ENCODE assay signal across 8 mouse cellular contexts in the genomic region with DNA sequence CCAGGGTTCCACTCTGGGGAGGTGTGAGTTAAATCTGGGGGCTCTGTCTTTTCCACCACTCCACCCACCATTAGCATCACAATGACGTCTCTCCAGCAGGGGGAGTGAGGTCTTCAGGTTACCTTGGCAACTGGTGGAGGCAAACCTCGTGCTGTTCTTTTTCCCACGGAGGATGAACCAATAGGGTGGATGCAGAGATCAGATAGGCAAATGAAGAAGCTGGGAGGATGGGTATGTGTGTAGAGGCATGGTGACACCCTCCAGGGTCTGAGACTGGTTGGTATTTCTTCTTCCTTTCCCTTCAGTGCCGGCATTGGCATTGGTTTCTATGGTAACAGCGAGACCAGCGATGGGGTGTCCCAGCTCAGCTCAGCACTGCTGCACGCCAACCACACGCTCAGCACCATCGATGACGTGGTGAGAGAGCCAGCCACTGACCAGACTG. TPM values are rescaled to one million over a fixed set of nuclear protein-coding genes. Genes with fewer than 3 reads are reported as not detected.
DNase-seq lines count a peak whose midpoint lies in the region; ATAC-seq and TF ChIP-seq lines count a peak whose summit lies in the region.

No protein-coding gene starts in this region.

- WGBS in embryonic facial prominence, embryonic 14.5 days, result 1% methylated on average over 10 of the region's 10 CpGs
- under 1% methylated on average over 10 of the region's 10 CpGs for WGBS in hindbrain, embryonic 15.5 days
- WGBS in limb, embryonic 14.5 days, result 1% methylated on average over 8 of the region's 10 CpGs
- WGBS in neural tube, embryonic 12.5 days, result under 1% methylated on average over 10 of the region's 10 CpGs

- H3K27me3 ChIP-seq in embryonic facial prominence, embryonic 14.5 days (replicated peaks; ENCODE audit: control insufficient read depth, insufficient read depth, low read length), result peaks cover 11% of the 10 kb centered on the region
- no peaks in the 10 kb centered on the region for H3K27me3 ChIP-seq in hindbrain, embryonic 15.5 days
- H3K27me3 ChIP-seq in limb, embryonic 14.5 days (ENCODE audit: control insufficient read depth, insufficient read depth, low read length), result peaks cover 13% of the 10 kb centered on the region; the same call in 1 of the 2 replicates
- H3K27me3 ChIP-seq in neural tube, embryonic 12.5 days (replicated peaks), result no peaks in the 10 kb centered on the region

- no peak for TF ChIP-seq POLR2A in limb, embryonic 14.5 days (IDR thresholded peaks at IDR 0.05; ENCODE audit: borderline replicate concordance, extremely low read depth, insufficient read depth, insufficient read length)

- no peaks in the 10 kb centered on the region for H3K9me3 ChIP-seq in embryonic facial prominence, embryonic 14.5 days (ENCODE audit: control insufficient read depth, low read length)
- no peaks in the 10 kb centered on the region for H3K9me3 ChIP-seq in hindbrain, embryonic 15.5 days
- no peaks in the 10 kb centered on the region for H3K9me3 ChIP-seq in limb, embryonic 14.5 days (ENCODE audit: control insufficient read depth, low read length)
- H3K9me3 ChIP-seq in neural tube, embryonic 12.5 days, result no peaks in the 10 kb centered on the region

- H3K4me2 ChIP-seq in embryonic facial prominence, embryonic 14.5 days (ENCODE audit: low read depth, low read length), result peak overlapping the region; percentile 46
- peak overlapping the region; percentile 61 for H3K4me2 ChIP-seq in hindbrain, embryonic 15.5 days
- peak overlapping the region; percentile 39 for H3K4me2 ChIP-seq in limb, embryonic 14.5 days (replicated peaks; ENCODE audit: low read depth, low read length, severe bottlenecking)
- H3K4me2 ChIP-seq in neural tube, embryonic 12.5 days (replicated peaks), result peak overlapping the region; percentile 68

- peak overlapping the region; percentile 18 for H3K4me3 ChIP-seq in embryonic facial prominence, embryonic 14.5 days (ENCODE audit: low read depth, low read length)
- peak overlapping the region; percentile 28 for H3K4me3 ChIP-seq in hindbrain, embryonic 15.5 days
- no peak overlapping the region; the same call in 1 of the 2 replicates for H3K4me3 ChIP-seq in limb, embryonic 14.5 days (replicated peaks; ENCODE audit: low read length)
- H3K4me3 ChIP-seq in neural tube, embryonic 12.5 days, result peak overlapping the region; percentile 16; the same call in 1 of the 2 replicates

- H3K9ac ChIP-seq in embryonic facial prominence, embryonic 14.5 days (ENCODE audit: low read depth, low read length), result no peak overlapping the region
- peak overlapping the region; percentile 27; the same call in 1 of the 2 replicates for H3K9ac ChIP-seq in hindbrain, embryonic 15.5 days
- no peak overlapping the region for H3K9ac ChIP-seq in limb, embryonic 14.5 days (ENCODE audit: low read depth, low read length, severe bottlenecking)
- 0 out of 2 replicates have a peak overlapping the region, but pooled peaks have one; percentile 18 for H3K9ac ChIP-seq in neural tube, embryonic 12.5 days

- no peaks in the 10 kb centered on the region for H3K36me3 ChIP-seq in embryonic facial prominence, embryonic 14.5 days (ENCODE audit: control insufficient read depth, insufficient read depth, low read length)
- peaks cover 3% of the 10 kb centered on the region for H3K36me3 ChIP-seq in hindbrain, embryonic 15.5 days
- no peaks in the 10 kb centered on the region for H3K36me3 ChIP-seq in limb, embryonic 14.5 days (ENCODE audit: control insufficient read depth, insufficient read depth, low read length)
- peaks cover 32% of the 10 kb centered on the region for H3K36me3 ChIP-seq in neural tube, embryonic 12.5 days

- peak; percentile 51 for DNase-seq in adrenal gland, postnatal 14 days
- DNase-seq in adrenal gland, adult 18-20 months (ENCODE audit: low spot score in 2 of 2), result no peak
- DNase-seq in T-cell, adult 2 months (ENCODE audit: low spot score), result peak; percentile 73
- peak; percentile 89 for DNase-seq in embryonic facial prominence, embryonic 14.5 days (ENCODE audit: low spot score)
- peak; percentile 70 for DNase-seq in limb, embryonic 14.5 days (ENCODE audit: low spot score)
- DNase-seq in urinary bladder, postnatal 36 days (ENCODE audit: low spot score in 2 of 2), result no peak

- H3K4me1 ChIP-seq in embryonic facial prominence, embryonic 14.5 days (ENCODE audit: control insufficient read depth, insufficient read depth, low read length), result peaks cover 11% of the 10 kb centered on the region; the same call in 1 of the 2 replicates
- H3K4me1 ChIP-seq in hindbrain, embryonic 15.5 days (replicated peaks), result peaks cover 54% of the 10 kb centered on the region
- H3K4me1 ChIP-seq in limb, embryonic 14.5 days (ENCODE audit: control insufficient read depth, insufficient read depth, low read length), result 0 out of 2 replicates have a peak, but pooled peaks cover 3% of the 10 kb centered on the region
- peaks cover 51% of the 10 kb centered on the region for H3K4me1 ChIP-seq in neural tube, embryonic 12.5 days

- ATAC-seq in embryonic facial prominence, embryonic 14.5 days (ENCODE audit: low read depth), result peak; percentile 74
- peak; percentile 87 for ATAC-seq in hindbrain, embryonic 15.5 days (ENCODE audit: low FRiP score, low read depth)
- peak; percentile 81 for ATAC-seq in limb, embryonic 14.5 days (ENCODE audit: low FRiP score, low read depth)
- peak; percentile 84 for ATAC-seq in neural tube, embryonic 12.5 days (ENCODE audit: low FRiP score, low read depth)

- 0 out of 2 replicates have a peak overlapping the region, but pooled peaks have one; percentile 0 for H3K27ac ChIP-seq in embryonic facial prominence, embryonic 14.5 days (replicated peaks; ENCODE audit: low read depth, low read length)
- H3K27ac ChIP-seq in hindbrain, embryonic 15.5 days (replicated peaks), result peak overlapping the region; percentile 82
- no peak overlapping the region for H3K27ac ChIP-seq in limb, embryonic 14.5 days (replicated peaks; ENCODE audit: low read depth, low read length)
- H3K27ac ChIP-seq in neural tube, embryonic 12.5 days, result peak overlapping the region; percentile 75

RNA-seq across cellular contexts. Expression of gene Ttyh1, which starts 5.1 kb away (rescaled TPM):
- total RNA-seq in adrenal gland, postnatal 14 days (2021), result 5.2 and 5.6 TPM in 2 replicates
- total RNA-seq in adrenal gland, adult 18-20 months (2021), result 1 to 10 TPM; 1.3 to 1.9 TPM
- 8.1 and 8.7 TPM in 2 replicates for polyA plus RNA-seq in embryonic facial prominence, embryonic 14.5 days (2014; fragmentation: Nextera tagmentation; extraction: Ambion mirVana)
- polyA plus RNA-seq in hindbrain, embryonic 15.5 days (2015; fragmentation: Nextera tagmentation; extraction: Ambion mirVana), result 158 and 181 TPM in 2 replicates
- 4.4 and 4.8 TPM in 2 replicates for polyA plus RNA-seq in limb, embryonic 14.5 days (2012; rRNA removed)
- polyA plus RNA-seq in limb, embryonic 14.5 days (2014; fragmentation: Nextera tagmentation; extraction: Ambion mirVana), result 1.9 and 2.6 TPM in 2 replicates
- polyA plus RNA-seq in neural tube, embryonic 12.5 days (2016; fragmentation: Nextera tagmentation; extraction: Ambion mirVana), result 111 and 113 TPM in 2 replicates

RNA-seq across cellular contexts. Expression of gene Leng8, which starts 12.5 kb away (rescaled TPM):
- total RNA-seq in adrenal gland, postnatal 14 days (2021), result 97.9 and 129 TPM in 2 replicates
- 100 to 1,000 TPM in 1 of 2 experiments, 10 to 100 TPM in 1; 86.8 to 106 TPM for total RNA-seq in adrenal gland, adult 18-20 months (2021)
- 38.7 and 49.8 TPM in 2 replicates for polyA plus RNA-seq in embryonic facial prominence, embryonic 14.5 days (2014; fragmentation: Nextera tagmentation; extraction: Ambion mirVana)
- 83.6 and 97.5 TPM in 2 replicates for polyA plus RNA-seq in hindbrain, embryonic 15.5 days (2015; fragmentation: Nextera tagmentation; extraction: Ambion mirVana)
- 365 and 505 TPM in 2 replicates for polyA plus RNA-seq in limb, embryonic 14.5 days (2012; rRNA removed)
- polyA plus RNA-seq in limb, embryonic 14.5 days (2014; fragmentation: Nextera tagmentation; extraction: Ambion mirVana), result 45.8 and 53.6 TPM in 2 replicates
- polyA plus RNA-seq in neural tube, embryonic 12.5 days (2016; fragmentation: Nextera tagmentation; extraction: Ambion mirVana), result 92.7 and 110 TPM in 2 replicates

RNA-seq across cellular contexts. Expression of gene Leng9, which starts 25.8 kb away (rescaled TPM):
- 8.7 and 11.8 TPM in 2 replicates for total RNA-seq in adrenal gland, postnatal 14 days (2021)
- total RNA-seq in adrenal gland, adult 18-20 months (2021), result 10 to 100 TPM in 1 of 2 experiments, 1 to 10 TPM in 1; 9.1 to 10.8 TPM
- 3.5 and 4.3 TPM in 2 replicates for polyA plus RNA-seq in embryonic facial prominence, embryonic 14.5 days (2014; fragmentation: Nextera tagmentation; extraction: Ambion mirVana)
- 4.4 and 5.7 TPM in 2 replicates for polyA plus RNA-seq in hindbrain, embryonic 15.5 days (2015; fragmentation: Nextera tagmentation; extraction: Ambion mirVana)
- polyA plus RNA-seq in limb, embryonic 14.5 days (2012; rRNA removed), result 3.6 and 3.9 TPM in 2 replicates
- polyA plus RNA-seq in limb, embryonic 14.5 days (2014; fragmentation: Nextera tagmentation; extraction: Ambion mirVana), result 3.4 and 3.9 TPM in 2 replicates
- polyA plus RNA-seq in neural tube, embryonic 12.5 days (2016; fragmentation: Nextera tagmentation; extraction: Ambion mirVana), result 3.4 and 4.0 TPM in 2 replicates

RNA-seq across cellular contexts. Expression of gene Cdc42ep5, which starts 40.3 kb away (rescaled TPM):
- 27.8 and 29.7 TPM in 2 replicates for total RNA-seq in adrenal gland, postnatal 14 days (2021)
- 10 to 100 TPM; 22.9 to 26.9 TPM for total RNA-seq in adrenal gland, adult 18-20 months (2021)
- polyA plus RNA-seq in embryonic facial prominence, embryonic 14.5 days (2014; fragmentation: Nextera tagmentation; extraction: Ambion mirVana), result 58.9 and 61.1 TPM in 2 replicates
- 7.4 and 8.8 TPM in 2 replicates for polyA plus RNA-seq in hindbrain, embryonic 15.5 days (2015; fragmentation: Nextera tagmentation; extraction: Ambion mirVana)
- polyA plus RNA-seq in limb, embryonic 14.5 days (2012; rRNA removed), result 79.3 and 96.0 TPM in 2 replicates
- 83.2 and 89.0 TPM in 2 replicates for polyA plus RNA-seq in limb, embryonic 14.5 days (2014; fragmentation: Nextera tagmentation; extraction: Ambion mirVana)
- 14.1 and 14.2 TPM in 2 replicates for polyA plus RNA-seq in neural tube, embryonic 12.5 days (2016; fragmentation: Nextera tagmentation; extraction: Ambion mirVana)

Comparison
In these comparisons a context has a peak if more than half of its experiments do, and no peak if none do; other contexts are left out.
1. DNase-seq: peak in adrenal gland, postnatal 14 days (single experiment), T-cell, adult 2 months (single experiment), embryonic facial prominence, embryonic 14.5 days (single experiment) and limb, embryonic 14.5 days (single experiment); none in adrenal gland, adult 18-20 months (0 of 2) and urinary bladder, postnatal 36 days (0 of 2).
2. H3K9ac ChIP-seq: peak in hindbrain, embryonic 15.5 days (single experiment) and neural tube, embryonic 12.5 days (single experiment); none in embryonic facial prominence, embryonic 14.5 days (single experiment) and limb, embryonic 14.5 days (single experiment).
3. RNA of gene Ttyh1, which starts 5.1 kb away (polyA plus RNA-seq): 158 to 181 TPM in hindbrain, embryonic 15.5 days and 111 to 113 TPM in neural tube, embryonic 12.5 days; 8.1 to 8.7 TPM in embryonic facial prominence, embryonic 14.5 days and 1.9 to 4.8 TPM in limb, embryonic 14.5 days; every median in the first group is over 10 times any median in the second.
4. Peak in every context shown above with its lines, with median percentiles within 50 percentile points of each other: ATAC-seq and H3K4me2 ChIP-seq.